Mouse (Mus musculus) hindbrain, postnatal 0 days (tissue): Measurements from ENCODE around the gene Htt. TPM values are rescaled to one million over a fixed set of nuclear protein-coding genes. Genes with fewer than 3 reads are reported as not detected.

Experiments
- ATAC-seq: fragments of 200-750 bp; cut with Nextera tagmentation; 2 replicates; pipeline ENCODE4 v1.8.0; 2017; ENCODE audit warnings: mild to moderate bottlenecking, moderate TSS enrichment, moderate library complexity
- DNase-seq: peaks from one replicate; pipeline ENCODE4 v3.0.0-alpha.2; 2015; ENCODE audit warnings: low spot score
- H3K27ac ChIP-seq: fragments of 300-500 bp; sonication (generic); 2 replicates; pipeline ENCODE4 v1.5.1; 2014; ENCODE audit warnings: mild to moderate bottlenecking
- H3K27me3 ChIP-seq: fragments of 300-500 bp; sonication (generic); 2 replicates; pipeline ENCODE4 v1.6.1; 2014; ENCODE audit warnings: low read length, mixed read lengths; ENCODE audit not compliant: insufficient read depth
- H3K36me3 ChIP-seq: fragments of 300-500 bp; sonication (generic); 2 replicates; pipeline ENCODE4 v1.6.1; 2014; ENCODE audit warnings: low read length, mixed read lengths; ENCODE audit not compliant: insufficient read depth
- H3K4me1 ChIP-seq: fragments of 300-500 bp; sonication (generic); 2 replicates; pipeline ENCODE4 v1.6.1; 2014; ENCODE audit warnings: antibody characterized with exemption, low read length, mixed read lengths; ENCODE audit not compliant: insufficient read depth
- H3K4me2 ChIP-seq: fragments of 300-500 bp; sonication (generic); 2 replicates; pipeline ENCODE4 v1.6.1; 2014; ENCODE audit warnings: low read depth, mild to moderate bottlenecking, low read length, moderate library complexity, mixed read lengths
- H3K4me3 ChIP-seq: fragments of 300-500 bp; sonication (generic); 2 replicates; pipeline ENCODE4 v1.5.1; 2014; ENCODE audit warnings: low read length
- H3K9ac ChIP-seq: fragments of 300-500 bp; sonication (generic); replicated peaks from 2 replicates; pipeline ENCODE4 v1.6.1; 2014; ENCODE audit warnings: mild to moderate bottlenecking, low read length, moderate library complexity, mixed read lengths
- H3K9me3 ChIP-seq: fragments of 300-500 bp; sonication (generic); 2 replicates; pipeline ENCODE4 v1.6.1; 2016; ENCODE audit warnings: low read length, mixed read lengths
- CTCF ChIP-seq: IDR thresholded peaks from 2 replicates; pipeline ENCODE4 v1.5.1; 2016; ENCODE audit warnings: antibody characterized with exemption, control low read depth, low read depth
- WGBS: fragments of 180-500 bp; shearing (Covaris S2); extraction: QIAGEN DNeasy Blood & Tissue Kit; methylation state at CpG from one replicate; pipeline ENCODE4 v1.1.7; 2014; 5-methylcytosine and 5-hydroxymethylcytosine counted together
- microRNA counts: library from miRNA; unstranded; fragments of <30 nt; microRNA quantifications from one replicate; lab custom pipeline; 2015
- microRNA-seq, 2 experiments: library from miRNA; unstranded; fragments of <30 nt; microRNA quantifications; one replicate each; pipeline ENCODE4; 2016
- polyA plus RNA-seq: library from polyadenylated mRNA; unstranded; fragments of >200 nt; fragmentation: Nextera tagmentation; extraction: Ambion mirVana; gene quantifications from 2 replicates; pipeline ENCODE4 v1.2.1, GENCODE M21; 2015
- total RNA-seq: library from RNA; depleted of rRNA; stranded (reverse); fragments of >200 nt; gene quantifications from 2 replicates; pipeline ENCODE4 v1.2.3, GENCODE M21; 2014; rRNA removed

Htt gene
- total and polyA plus RNA-seq, 2 experiments from 2014 or later = 8.0 to 44.0 TPM

- Histone ChIP-seq H3K36me3 (no peaks in the 10 kb centered on the region), H3K9ac (peak overlapping the region; percentile 37; the same call in 1 of the 2 replicates), H3K27ac (peak overlapping the region; percentile 88; the same call in 1 of the 2 replicates), H3K4me3 (0 out of 2 replicates have a peak overlapping the region, but pooled peaks have one; percentile 85), H3K4me2 (peak overlapping the region; percentile 75), H3K27me3 (no peaks in the 10 kb centered on the region), H3K9me3 (no peaks in the 10 kb centered on the region), H3K4me1 (peaks cover 35% of the 10 kb centered on the region)
- ATAC-seq (peak; percentile 56), DNase-seq (peak; percentile 87)
- TF ChIP-seq CTCF = no peak
- 66% methylated on average over 8 of the region's 8 CpGs for WGBS
These were observed 189.8 kb downstream of the Htt start for GRCm38 (mm10) chr5:34951161-34951834.

GRCm38 (mm10) chr5:34954508-34954907 lies 193.0 kb downstream of the Htt start:
- Histone ChIP-seq H3K4me1 (peaks cover 53% of the 10 kb centered on the region), H3K27me3 (no peaks in the 10 kb centered on the region), H3K27ac (peak overlapping the region; percentile 41), H3K4me2 (no peak overlapping the region), H3K36me3 (no peaks in the 10 kb centered on the region), H3K9ac (no peak overlapping the region), H3K9me3 (no peaks in the 10 kb centered on the region), H3K4me3 (no peak overlapping the region)
- peak; percentile 34 for DNase-seq
- ATAC-seq = no peak
- TF ChIP-seq CTCF = no peak
- WGBS = 37% methylated on average over 6 of the region's 6 CpGs

- no peaks in the 10 kb centered on the region for H3K36me3 ChIP-seq
- DNase-seq = peak; percentile 60
- 33% methylated on average over 5 of the region's 5 CpGs for WGBS
These were observed 194.1 kb downstream of the Htt start for GRCm38 (mm10) chr5:34955630-34956029.

GRCm38 (mm10) chr5:34956151-34956550 lies 194.6 kb downstream of the Htt start:
- no peaks in the 10 kb centered on the region for H3K9me3 ChIP-seq
- H3K4me1 ChIP-seq = peaks cover 40% of the 10 kb centered on the region
- no peak overlapping the region for H3K27ac ChIP-seq
- no peak for TF ChIP-seq CTCF
- ATAC-seq (no peak), DNase-seq (no peak)
- no peak overlapping the region for H3K4me2 ChIP-seq
- WGBS = 77% methylated on average over 7 of the region's 7 CpGs
- no peak overlapping the region for H3K9ac ChIP-seq
- H3K4me3 ChIP-seq = no peak overlapping the region
- H3K27me3 ChIP-seq = no peaks in the 10 kb centered on the region
- no peaks in the 10 kb centered on the region for H3K36me3 ChIP-seq

More at GRCm38 (mm10) chr5:34955630-34956029, 194.1 kb downstream of the Htt start:
- H3K4me3 ChIP-seq = no peak overlapping the region
- H3K9me3 ChIP-seq = no peaks in the 10 kb centered on the region
- no peaks in the 10 kb centered on the region for H3K27me3 ChIP-seq
- TF ChIP-seq CTCF = no peak
- no peak for ATAC-seq
- H3K4me1 ChIP-seq = peaks cover 45% of the 10 kb centered on the region
- no peak overlapping the region for H3K9ac ChIP-seq
- H3K27ac ChIP-seq = no peak overlapping the region
- H3K4me2 ChIP-seq = no peak overlapping the region

GRCm38 (mm10) chr5:34957015-34957414 lies 195.5 kb downstream of the Htt start:
- H3K4me1 ChIP-seq = peaks cover 36% of the 10 kb centered on the region
- H3K27me3 ChIP-seq = no peaks in the 10 kb centered on the region
- H3K4me3 ChIP-seq = no peak overlapping the region
- H3K36me3 ChIP-seq = no peaks in the 10 kb centered on the region
- H3K4me2 ChIP-seq = no peak overlapping the region
- ATAC-seq (peak; percentile 90), DNase-seq (peak; percentile 82)
- 21% methylated on average over 2 of the region's 2 CpGs for WGBS
- no peak overlapping the region for H3K9ac ChIP-seq
- no peaks in the 10 kb centered on the region for H3K9me3 ChIP-seq
- peak overlapping the region; percentile 61 for H3K27ac ChIP-seq
- no peak for TF ChIP-seq CTCF

- peaks cover 21% of the 10 kb centered on the region for H3K4me1 ChIP-seq
- no peak for DNase-seq
- H3K36me3 ChIP-seq = no peaks in the 10 kb centered on the region
- no peak overlapping the region for H3K27ac ChIP-seq
- WGBS = 82% methylated on average over 1 of the region's 1 CpGs
- no peak overlapping the region for H3K4me3 ChIP-seq
- no peak for TF ChIP-seq CTCF
- no peak for ATAC-seq
- H3K4me2 ChIP-seq = no peak overlapping the region
- no peaks in the 10 kb centered on the region for H3K27me3 ChIP-seq
- H3K9ac ChIP-seq = no peak overlapping the region
- H3K9me3 ChIP-seq = no peaks in the 10 kb centered on the region
These were observed 198.5 kb downstream of the Htt start for GRCm38 (mm10) chr5:34960021-34960420.

MicroRNAs encoded within 50 kb of the gene (microRNA counts, 519-probe panel; counts per million panel counts)
- microRNA mmu-miR-467g (lab: Ali Mortazavi, UCI) = not detected

Small RNA genes lying within 50 kb of the gene (microRNA-seq; reads per million reads assigned to microRNA genes)
- gene Mir467g = 0 reads per million in 2 experiments

Other genes starting within 250 kb of the Htt start
- 11.1 and 12.8 TPM in 2 replicates for gene Tnip2, start 247.7 kb upstream of the Htt start, total RNA-seq
- gene Tnip2, start 247.7 kb upstream of the Htt start, polyA plus RNA-seq = 14.1 and 14.5 TPM in 2 replicates
- 29.8 and 37.7 TPM in 2 replicates for gene Sh3bp2, start 235.9 kb upstream of the Htt start, total RNA-seq
- 12.0 and 14.1 TPM in 2 replicates for gene Sh3bp2, start 235.9 kb upstream of the Htt start, polyA plus RNA-seq
- 272 and 279 TPM in 2 replicates for gene Add1, start 188.1 kb upstream of the Htt start, total RNA-seq
- gene Add1, start 188.1 kb upstream of the Htt start, polyA plus RNA-seq = 165 and 166 TPM in 2 replicates
- gene Mfsd10, start 124.5 kb upstream of the Htt start, total RNA-seq = 95.0 and 109 TPM in 2 replicates
- 72.0 and 92.0 TPM in 2 replicates for gene Mfsd10, start 124.5 kb upstream of the Htt start, polyA plus RNA-seq
- gene Nop14, start 101.6 kb upstream of the Htt start, total RNA-seq = 4.9 and 9.7 TPM in 2 replicates
- 20.0 and 20.2 TPM in 2 replicates for gene Nop14, start 101.6 kb upstream of the Htt start, polyA plus RNA-seq
- 0.93 and 2.1 TPM in 2 replicates for gene Grk4, start 101.4 kb upstream of the Htt start, total RNA-seq
- gene Grk4, start 101.4 kb upstream of the Htt start, polyA plus RNA-seq = 5.1 and 5.3 TPM in 2 replicates
- 8.8 and 10.0 TPM in 2 replicates for gene Msantd1, start 146.3 kb downstream of the Htt start, total RNA-seq
- 5.9 and 7.8 TPM in 2 replicates for gene Msantd1, start 146.3 kb downstream of the Htt start, polyA plus RNA-seq
- 57.9 and 62.5 TPM in 2 replicates for gene Rgs12, start 187.7 kb downstream of the Htt start, total RNA-seq
- gene Rgs12, start 187.7 kb downstream of the Htt start, polyA plus RNA-seq = 32.3 and 35.1 TPM in 2 replicates